Mouse (Mus musculus) limb, embryonic 10.5 days (tissue): ENCODE data around the gene Crygb. TPM values are rescaled to one million over a fixed set of nuclear protein-coding genes. Genes with fewer than 3 reads are reported as not detected.

Source experiments
- DNase-seq: peaks from one replicate; pipeline ENCODE4 v3.0.0-alpha.2; 2017; ENCODE audit warnings: low spot score
- H3K27ac ChIP-seq: fragments of 300-500 bp; sonication (generic); 2 replicates; pipeline ENCODE4 v1.5.1; 2016; ENCODE audit warnings: mild to moderate bottlenecking
- H3K27me3 ChIP-seq: fragments of 300-500 bp; sonication (generic); 2 replicates; pipeline ENCODE4 v1.6.1; 2016; ENCODE audit warnings: low read depth, mild to moderate bottlenecking; ENCODE audit not compliant: poor library complexity, severe bottlenecking
- H3K36me3 ChIP-seq: fragments of 300-500 bp; sonication (generic); 2 replicates; pipeline ENCODE4 v1.6.1; 2016; ENCODE audit warnings: mild to moderate bottlenecking, moderate library complexity
- H3K4me1 ChIP-seq: fragments of 300-500 bp; sonication (generic); 2 replicates; pipeline ENCODE4 v1.6.1; 2016
- H3K4me3 ChIP-seq: fragments of 300-500 bp; sonication (generic); 2 replicates; pipeline ENCODE4 v1.5.1; 2016; ENCODE audit warnings: mild to moderate bottlenecking, moderate library complexity
- H3K9me3 ChIP-seq: fragments of 300-500 bp; sonication (generic); replicated peaks from 2 replicates; pipeline ENCODE4 v1.6.1; 2016; ENCODE audit warnings: mild to moderate bottlenecking
- WGBS: fragments of 180-500 bp; shearing (Covaris S2); methylation state at CpG from one replicate; pipeline ENCODE4 v1.1.7; 2016; 5-methylcytosine and 5-hydroxymethylcytosine counted together
- polyA plus RNA-seq: library from polyadenylated mRNA; unstranded; fragments of >200 nt; fragmentation: Nextera tagmentation; extraction: Ambion mirVana; gene quantifications from 2 replicates; pipeline ENCODE4 v1.2.1, GENCODE M21; 2016

Crygb gene
- polyA plus RNA-seq: not detected in 2 replicates

DNA sequence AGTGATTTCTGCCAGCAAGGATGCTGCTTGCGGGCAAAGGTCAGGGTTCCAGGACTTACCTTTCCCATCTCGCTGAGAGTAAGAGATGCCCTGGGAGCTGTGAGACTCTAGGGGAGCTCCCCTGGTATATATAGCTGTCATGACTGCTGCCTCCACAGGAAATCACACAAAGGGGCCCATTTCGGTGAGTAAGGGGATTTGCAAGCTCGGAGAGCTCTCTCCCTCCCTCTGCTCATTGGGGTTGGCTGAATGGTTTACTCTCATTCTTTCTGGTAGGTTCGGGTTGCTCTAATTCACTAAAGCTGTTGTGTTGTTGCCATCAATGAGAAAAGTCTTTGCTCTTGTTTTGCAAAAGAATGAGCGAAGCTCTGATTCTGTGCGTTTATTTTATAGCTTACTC lies at the start of gene Crygb:
Crygb (minus strand) TSS at position 101 of the 400 bp plus-strand sequence.
- 42% methylated on average over 7 of the region's 7 CpGs for WGBS
- DNase-seq: no peak
- Histone ChIP-seq H3K36me3 (no peaks in the 10 kb centered on the region), H3K9me3 (no peaks in the 10 kb centered on the region), H3K27ac (no peak within 1 kb of the TSS), H3K4me3 (no peak within 1 kb of the TSS), H3K4me1 (peaks cover 3% of the 10 kb centered on the region; the same call in 1 of the 2 replicates), H3K27me3 (no peaks in the 10 kb centered on the region)

- Histone ChIP-seq H3K9me3 (no peaks in the 10 kb centered on the region), H3K27ac (no peak overlapping the region), H3K4me1 (no peaks in the 10 kb centered on the region), H3K4me3 (no peak overlapping the region), H3K27me3 (no peaks in the 10 kb centered on the region), H3K36me3 (no peaks in the 10 kb centered on the region)
- WGBS: 97% methylated on average over 1 of the region's 1 CpGs
- no peak for DNase-seq
These were observed 49.6 kb upstream of the Crygb start for GRCm38 (mm10) chr1:65131671-65132070.

- no peaks in the 10 kb centered on the region for H3K4me1 ChIP-seq
- 83% methylated on average over 3 of the region's 3 CpGs for WGBS
- DNase-seq: no peak
- H3K4me3 ChIP-seq: no peak overlapping the region
- H3K36me3 ChIP-seq: no peaks in the 10 kb centered on the region
- no peak overlapping the region for H3K27ac ChIP-seq
- no peaks in the 10 kb centered on the region for H3K27me3 ChIP-seq
- no peaks in the 10 kb centered on the region for H3K9me3 ChIP-seq
These were observed 48.1 kb upstream of the Crygb start for GRCm38 (mm10) chr1:65130226-65130625.

DNA sequence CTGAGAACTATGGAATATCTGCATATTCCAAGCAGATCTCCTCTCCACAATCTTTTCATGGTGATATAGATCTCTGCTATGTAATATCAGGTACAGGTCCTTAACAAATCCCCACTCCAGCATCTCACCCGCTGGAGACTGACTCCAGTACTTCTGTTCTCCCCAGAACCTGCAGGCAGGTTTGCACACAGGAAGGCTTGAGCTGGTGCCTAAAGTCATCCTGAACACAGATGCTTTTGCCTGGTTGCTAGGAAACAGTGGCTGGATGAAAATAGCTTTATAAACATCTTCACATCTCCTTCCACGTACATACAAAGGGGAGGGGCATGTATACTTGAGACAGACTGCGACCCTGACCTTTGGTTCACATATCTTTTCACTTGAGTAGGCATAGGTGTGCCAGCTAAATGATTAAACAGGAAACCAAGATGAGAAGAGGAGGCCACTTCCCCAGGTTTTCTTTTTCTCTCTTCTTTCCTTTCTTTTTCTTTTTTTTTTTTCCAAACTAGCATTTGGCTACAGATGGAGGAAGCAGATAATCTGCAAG lies 47.6 kb upstream of the Crygb start:
- DNase-seq: no peak
- H3K9me3 ChIP-seq: no peaks in the 10 kb centered on the region
- no peak overlapping the region for H3K4me3 ChIP-seq
- H3K27ac ChIP-seq: no peak overlapping the region
- H3K4me1 ChIP-seq: no peaks in the 10 kb centered on the region
- WGBS: 88% methylated on average over 3 of the region's 3 CpGs
- H3K36me3 ChIP-seq: no peaks in the 10 kb centered on the region
- H3K27me3 ChIP-seq: no peaks in the 10 kb centered on the region

GRCm38 (mm10) chr1:65122574-65123372 lies 40.7 kb upstream of the Crygb start, which contains the start of gene D630023F18Rik:
Gene D630023F18Rik (minus strand): TSS chr1:65123214.
- H3K27me3 ChIP-seq: no peaks in the 10 kb centered on the region
- H3K9me3 ChIP-seq: no peaks in the 10 kb centered on the region
- DNase-seq: no peak
- 0 out of 2 replicates have a peak, but pooled peaks cover 2% of the 10 kb centered on the region for H3K4me1 ChIP-seq
- no peaks in the 10 kb centered on the region for H3K36me3 ChIP-seq
- H3K4me3 ChIP-seq: no peak within 1 kb of the TSS
- 31% methylated on average over 9 of the region's 9 CpGs for WGBS
- H3K27ac ChIP-seq: no peak within 1 kb of the TSS

DNA sequence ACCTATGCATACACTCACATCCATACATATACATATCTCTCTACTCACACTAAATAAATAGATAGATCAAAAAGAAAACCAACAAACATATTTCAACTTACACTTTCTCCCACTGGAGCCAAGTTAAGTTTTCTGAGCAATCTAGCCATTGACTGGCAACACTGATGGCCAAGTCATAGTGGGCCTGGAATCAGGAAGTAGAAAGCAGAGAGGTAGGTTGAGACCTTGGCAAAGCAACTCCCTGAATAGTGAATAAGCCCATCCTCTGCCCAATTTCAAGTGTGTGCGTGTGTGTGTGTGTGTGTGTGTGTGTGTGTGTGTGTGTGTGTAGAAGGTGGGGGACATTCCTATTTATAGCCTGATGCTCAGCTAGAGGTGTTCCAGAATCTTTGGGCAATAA lies 37.4 kb upstream of the Crygb start, which contains the start of gene Gm28845:
Gm28845 (minus strand) TSS at position 121 of the 400 bp plus-strand sequence.
- Histone ChIP-seq H3K4me3 (no peak within 1 kb of the TSS), H3K4me1 (0 out of 2 replicates have a peak, but pooled peaks cover 2% of the 10 kb centered on the region), H3K9me3 (no peaks in the 10 kb centered on the region), H3K27ac (no peak within 1 kb of the TSS), H3K36me3 (no peaks in the 10 kb centered on the region), H3K27me3 (no peaks in the 10 kb centered on the region)
- DNase-seq: no peak
- WGBS: 74% methylated on average over 1 of the region's 1 CpGs

GRCm38 (mm10) chr1:65118150-65118913 lies 36.2 kb upstream of the Crygb start:
- H3K36me3 ChIP-seq: no peaks in the 10 kb centered on the region
- 0 out of 2 replicates have a peak, but pooled peaks cover 2% of the 10 kb centered on the region for H3K4me1 ChIP-seq
- 72% methylated on average over 8 of the region's 8 CpGs for WGBS
- no peaks in the 10 kb centered on the region for H3K27me3 ChIP-seq
- H3K9me3 ChIP-seq: no peaks in the 10 kb centered on the region
- H3K27ac ChIP-seq: no peak overlapping the region
- DNase-seq: no peak
- no peak overlapping the region for H3K4me3 ChIP-seq

GRCm38 (mm10) chr1:65113536-65114172 lies 31.6 kb upstream of the Crygb start:
- H3K36me3 ChIP-seq: no peaks in the 10 kb centered on the region
- no peaks in the 10 kb centered on the region for H3K9me3 ChIP-seq
- no peaks in the 10 kb centered on the region for H3K27me3 ChIP-seq
- H3K27ac ChIP-seq: no peak overlapping the region
- no peak for DNase-seq
- no peak overlapping the region for H3K4me3 ChIP-seq
- WGBS: 91% methylated on average over 5 of the region's 5 CpGs
- 0 out of 2 replicates have a peak, but pooled peaks cover 4% of the 10 kb centered on the region for H3K4me1 ChIP-seq

DNA sequence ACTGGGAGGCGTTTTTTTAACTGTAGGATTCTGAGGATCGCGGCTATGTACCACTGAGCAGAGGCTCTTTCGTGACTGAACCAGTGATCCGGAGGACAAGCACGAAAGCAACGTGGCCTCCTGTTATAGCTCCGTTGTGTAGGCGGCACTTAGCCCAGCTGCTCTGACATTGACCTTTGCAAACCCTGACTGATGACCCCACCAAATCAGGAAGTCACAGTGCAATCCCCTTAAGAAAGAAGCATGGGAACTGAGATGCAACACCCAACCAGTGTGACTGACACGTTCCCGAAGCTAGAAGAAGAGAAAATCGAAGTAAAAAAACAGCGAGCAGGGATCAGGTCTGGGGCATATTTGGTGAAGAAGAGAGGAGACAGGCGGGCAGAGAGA lies 30.7 kb upstream of the Crygb start:
- no peaks in the 10 kb centered on the region for H3K9me3 ChIP-seq
- DNase-seq: no peak
- H3K4me1 ChIP-seq: 0 out of 2 replicates have a peak, but pooled peaks cover 4% of the 10 kb centered on the region
- no peaks in the 10 kb centered on the region for H3K27me3 ChIP-seq
- WGBS: 61% methylated on average over 14 of the region's 14 CpGs
- H3K36me3 ChIP-seq: no peaks in the 10 kb centered on the region
- no peak overlapping the region for H3K4me3 ChIP-seq
- no peak overlapping the region for H3K27ac ChIP-seq

GRCm38 (mm10) chr1:65112031-65112806 lies 30.1 kb upstream of the Crygb start:
- Histone ChIP-seq H3K27me3 (no peaks in the 10 kb centered on the region), H3K27ac (no peak overlapping the region), H3K9me3 (no peaks in the 10 kb centered on the region), H3K4me1 (0 out of 2 replicates have a peak, but pooled peaks cover 4% of the 10 kb centered on the region), H3K4me3 (0 out of 2 replicates have a peak overlapping the region, but pooled peaks have one; percentile 19), H3K36me3 (no peaks in the 10 kb centered on the region)
- WGBS: 14% methylated on average over 8 of the region's 8 CpGs
- DNase-seq: peak; percentile 83

- H3K27ac ChIP-seq: no peak overlapping the region
- no peak for DNase-seq
- H3K27me3 ChIP-seq: no peaks in the 10 kb centered on the region
- H3K36me3 ChIP-seq: no peaks in the 10 kb centered on the region
- H3K4me1 ChIP-seq: 0 out of 2 replicates have a peak, but pooled peaks cover 4% of the 10 kb centered on the region
- no peaks in the 10 kb centered on the region for H3K9me3 ChIP-seq
- 74% methylated on average over 25 of the region's 25 CpGs for WGBS
- H3K4me3 ChIP-seq: no peak overlapping the region
These were observed 27.8 kb upstream of the Crygb start for GRCm38 (mm10) chr1:65109756-65110435.
